Mouse (Mus musculus) MEL (cell line): ENCODE results near the gene Cntnap2.

Experiments used
- CTCF ChIP-seq, 3 experiments: IDR thresholded peaks in 2 of 3; conservative IDR thresholded peaks in 1 of 3; 2 replicates each; pipeline ENCODE4 v1.5.1; 2011 to 2012; ENCODE audit warnings: low read length in 3 of 3, low read depth in 2 of 3, mild to moderate bottlenecking in 2 of 3, improper control_type of control experiment in 1 of 3, inconsistent platforms in 1 of 3, mixed read lengths in 1 of 3, moderate library complexity in 1 of 3; ENCODE audit not compliant: control insufficient read depth in 1 of 3, insufficient read depth in 1 of 3, poor library complexity in 1 of 3, severe bottlenecking in 1 of 3
- EP300 ChIP-seq, 2 experiments: IDR thresholded peaks; 2 replicates each; pipeline ENCODE4 v1.6.1; 2011; ENCODE audit warnings: improper control_type of control experiment in 2 of 2, low read length in 2 of 2, low read depth in 1 of 2, mild to moderate bottlenecking in 1 of 2
- HCFC1 ChIP-seq: IDR thresholded peaks from 2 replicates; pipeline ENCODE4 v1.6.1; 2012; ENCODE audit warnings: low read depth, mild to moderate bottlenecking, inconsistent platforms, low read length, improper control_type of control experiment, moderate library complexity
- MYB ChIP-seq: IDR thresholded peaks from 2 replicates; pipeline ENCODE4 v1.6.1; 2011; ENCODE audit warnings: mild to moderate bottlenecking, low read depth, low read length, improper control_type of control experiment
- POLR2A ChIP-seq, 2 experiments: IDR thresholded peaks; 2 replicates each; pipeline ENCODE4 v1.6.1; 2011 to 2012; ENCODE audit warnings: low read length in 2 of 2, mild to moderate bottlenecking in 2 of 2, control low read depth in 1 of 2, improper control_type of control experiment in 1 of 2, low read depth in 1 of 2, moderate library complexity in 1 of 2; ENCODE audit not compliant: control insufficient read depth in 1 of 2, insufficient read depth in 1 of 2, poor library complexity in 1 of 2
- ZKSCAN1 ChIP-seq: IDR thresholded peaks from 2 replicates; pipeline ENCODE4 v1.6.1; 2012; ENCODE audit warnings: low read depth, mild to moderate bottlenecking, inconsistent platforms, low read length, improper control_type of control experiment, moderate library complexity
- ZNF384 ChIP-seq: IDR thresholded peaks from 2 replicates; pipeline ENCODE4 v1.6.1; 2012; ENCODE audit warnings: low read depth, mild to moderate bottlenecking, inconsistent platforms, low read length, improper control_type of control experiment

DNA sequence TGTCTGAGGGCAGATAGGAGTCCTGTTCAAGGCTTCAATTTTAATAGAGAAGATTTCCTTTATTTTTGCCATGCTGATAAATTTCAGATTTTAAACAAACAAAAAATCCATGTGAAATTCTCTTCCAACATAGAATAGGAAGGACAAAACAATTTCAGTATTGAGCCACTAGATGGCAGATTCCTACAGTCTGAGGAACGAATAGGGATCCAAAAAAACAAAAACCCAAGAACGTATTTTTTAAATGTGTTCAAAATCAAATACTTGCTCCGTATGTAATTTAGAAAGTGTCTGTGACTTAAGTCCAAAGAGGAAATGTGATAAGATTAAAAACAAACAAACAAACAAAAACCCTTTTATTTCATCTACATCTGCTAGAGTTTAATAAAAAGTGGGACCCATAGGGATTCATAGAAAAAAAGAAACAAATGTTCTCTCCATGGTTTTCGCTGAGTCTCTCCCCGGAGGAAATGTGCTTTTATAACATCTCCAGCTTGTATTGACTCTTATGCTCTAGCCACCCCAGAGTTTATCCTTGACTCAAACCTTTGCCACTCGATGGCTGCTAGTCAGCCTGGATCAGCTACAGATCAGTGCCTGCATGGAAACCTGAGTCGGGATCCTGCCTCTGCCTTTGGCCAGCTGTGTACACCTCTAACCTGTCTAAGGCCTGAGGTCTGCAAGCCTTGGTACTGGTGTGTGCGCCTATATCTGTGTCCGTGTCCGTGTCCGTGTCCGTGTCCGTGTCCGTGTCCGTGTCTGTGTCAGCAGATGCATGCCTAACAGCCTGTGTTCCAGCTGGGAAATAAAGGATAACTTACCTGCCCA, 2255.6 kb downstream of the Cntnap2 start:
- TF ChIP-seq HCFC1 = 0 out of 2 replicates have a peak, but pooled peaks have one; percentile 17
- no peak for TF ChIP-seq MYB
- peak; percentile 78 for TF ChIP-seq ZNF384
- no peak for TF ChIP-seq POLR2A (IDR thresholded peaks at IDR 0.05; ENCODE audit: control insufficient read depth in 1 of 2, insufficient read depth in 1 of 2, low read depth in 1 of 2, low read length in 2 of 2, poor library complexity in 1 of 2)
- TF ChIP-seq ZKSCAN1 = no peak
- peak in 2 of 3 experiments; percentile 41 to 92; a peak in 4 of 6 replicates for TF ChIP-seq CTCF (IDR thresholded peaks at IDR 0.05 in 2 of 3, conservative IDR thresholded peaks at IDR 0.05 in 1 of 3; ENCODE audit: control insufficient read depth in 1 of 3, insufficient read depth in 1 of 3, low read depth in 2 of 3, low read length in 3 of 3, poor library complexity in 1 of 3, severe bottlenecking in 1 of 3)
- TF ChIP-seq EP300 (IDR thresholded peaks at IDR 0.05; ENCODE audit: low read depth in 1 of 2, low read length in 2 of 2) = no peak
